Mouse (Mus musculus) erythroblast, embryonic 14.5 days (primary cell): ENCODE data around the gene Samd7. TPM values are rescaled to one million over a fixed set of nuclear protein-coding genes. Genes with fewer than 3 reads are reported as not detected.

ENCODE experiments used
- H3K27me3 ChIP-seq: 2 replicates; pipeline ENCODE4 v1.6.1; 2012; ENCODE audit warnings: inconsistent platforms; ENCODE audit not compliant: control insufficient read depth
- H3K36me3 ChIP-seq: 2 replicates; pipeline ENCODE4 v1.6.1; 2012; ENCODE audit warnings: mild to moderate bottlenecking, inconsistent platforms; ENCODE audit not compliant: control insufficient read depth
- H3K4me1 ChIP-seq: 2 replicates; pipeline ENCODE4 v1.6.1; 2012; ENCODE audit warnings: inconsistent platforms; ENCODE audit not compliant: control insufficient read depth
- H3K4me3 ChIP-seq: replicated peaks from 2 replicates; pipeline ENCODE3; 2012; ENCODE audit warnings: moderate library complexity, mild to moderate bottlenecking, inconsistent platforms
- H3K9me3 ChIP-seq: 2 replicates; pipeline ENCODE4 v1.6.1; 2012; ENCODE audit warnings: low read length, inconsistent platforms, mixed read lengths; ENCODE audit not compliant: control insufficient read depth
- GATA1 ChIP-seq: IDR thresholded peaks from 2 replicates; pipeline ENCODE4 v1.6.1; 2012; ENCODE audit warnings: low read length, inconsistent platforms, mixed read lengths
- TAL1 ChIP-seq: IDR thresholded peaks from 3 replicates; pipeline ENCODE4 v1.6.1; 2012; ENCODE audit warnings: low read length, inconsistent platforms, mixed read lengths
- polyA plus RNA-seq: library from polyadenylated mRNA; stranded (reverse); fragments of >175 nt; gene quantifications from 2 replicates; pipeline ENCODE4 v1.2.3, GENCODE M21; 2012

Samd7 gene
- polyA plus RNA-seq, 1 experiment, result not detected

- no peaks in the 10 kb centered on the region for H3K9me3 ChIP-seq
- no peak overlapping the region for H3K4me3 ChIP-seq
- TF ChIP-seq GATA1 (no peak), TAL1 (no peak)
- H3K27me3 ChIP-seq, result peaks cover 2% of the 10 kb centered on the region; the same call in 1 of the 2 replicates
- no peaks in the 10 kb centered on the region for H3K36me3 ChIP-seq
- no peaks in the 10 kb centered on the region; the same call in 1 of the 2 replicates for H3K4me1 ChIP-seq
These were observed 4.8 kb upstream of the Samd7 start for GRCm38 (mm10) chr3:30741306-30741705.

DNA sequence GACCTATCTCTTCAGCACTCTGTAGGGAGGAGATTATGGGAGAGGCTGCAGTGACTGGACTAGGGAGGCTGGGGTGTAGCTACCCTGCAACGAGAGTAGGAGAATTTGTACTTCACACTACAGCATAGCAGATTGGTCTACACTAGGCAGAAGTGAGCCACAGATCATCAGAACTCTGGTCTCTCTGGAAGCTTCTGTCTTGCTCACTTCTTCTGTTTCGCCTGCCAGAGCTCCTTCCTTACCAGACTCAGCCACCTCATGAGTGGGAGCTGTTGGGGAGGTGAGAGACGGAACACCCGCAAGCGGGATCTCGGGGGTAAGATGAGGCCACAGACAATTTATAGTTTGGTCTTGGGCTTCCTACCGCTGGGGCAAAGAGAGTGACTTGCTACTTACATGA, 3.2 kb upstream of the Samd7 start:
- H3K36me3 ChIP-seq, result no peaks in the 10 kb centered on the region
- no peaks in the 10 kb centered on the region for H3K9me3 ChIP-seq
- peaks cover 6% of the 10 kb centered on the region for H3K27me3 ChIP-seq
- no peaks in the 10 kb centered on the region; the same call in 1 of the 2 replicates for H3K4me1 ChIP-seq
- no peak overlapping the region for H3K4me3 ChIP-seq
- no peak for TF ChIP-seq GATA1
- TF ChIP-seq TAL1, result no peak

- no peaks in the 10 kb centered on the region for H3K36me3 ChIP-seq
- TF ChIP-seq GATA1 (no peak), TAL1 (no peak)
- peaks cover 6% of the 10 kb centered on the region for H3K27me3 ChIP-seq
- no peaks in the 10 kb centered on the region for H3K4me1 ChIP-seq
- H3K9me3 ChIP-seq, result no peaks in the 10 kb centered on the region
- H3K4me3 ChIP-seq, result no peak overlapping the region
These were observed 2.2 kb downstream of the Samd7 start for GRCm38 (mm10) chr3:30748316-30748715.

DNA sequence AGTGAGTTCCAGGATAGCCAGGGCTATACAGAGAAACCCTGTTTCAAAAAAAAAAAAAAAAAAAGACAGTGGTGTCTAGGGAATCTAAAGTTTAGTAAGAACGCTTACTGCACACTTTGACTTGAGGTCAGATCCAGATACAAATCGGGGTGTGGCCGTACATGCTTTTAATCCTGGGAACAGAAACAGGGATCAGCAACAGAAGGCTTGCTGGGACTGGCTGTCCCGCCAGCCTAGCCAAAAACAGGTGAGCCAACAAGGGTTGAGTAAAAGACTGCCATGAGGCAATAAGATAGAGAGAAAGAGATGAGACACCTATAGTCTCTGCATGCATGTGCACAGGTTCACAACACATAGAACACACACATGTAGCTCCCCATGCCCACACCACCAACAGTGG, 8.6 kb downstream of the Samd7 start:
- Histone ChIP-seq H3K36me3 (no peaks in the 10 kb centered on the region), H3K27me3 (peaks cover 19% of the 10 kb centered on the region), H3K4me1 (no peaks in the 10 kb centered on the region), H3K4me3 (no peak overlapping the region), H3K9me3 (no peaks in the 10 kb centered on the region)
- TF ChIP-seq TAL1 (no peak), GATA1 (no peak)

DNA sequence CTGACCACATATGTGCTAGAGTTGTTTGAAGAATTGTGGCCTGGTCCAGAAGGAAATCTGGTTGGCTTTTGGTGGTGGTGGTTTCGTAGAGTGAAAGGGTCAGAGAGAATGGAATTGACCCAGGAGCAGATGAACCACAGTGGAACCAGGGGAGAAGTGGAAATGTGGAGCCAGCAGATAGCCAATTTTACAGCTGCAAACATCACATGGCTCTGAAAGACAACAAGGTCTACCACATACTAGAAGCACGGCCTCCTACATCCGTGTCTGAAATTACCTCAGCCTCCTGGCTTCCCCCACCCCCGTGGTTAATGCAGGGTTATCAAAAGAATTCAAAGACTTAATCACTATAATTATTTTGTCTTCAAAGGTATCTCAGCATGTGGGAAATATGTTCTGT, 18.8 kb downstream of the Samd7 start:
- Histone ChIP-seq H3K4me3 (peak overlapping the region; percentile 65), H3K9me3 (no peaks in the 10 kb centered on the region), H3K4me1 (peaks cover 70% of the 10 kb centered on the region), H3K27me3 (peaks cover 7% of the 10 kb centered on the region), H3K36me3 (peaks cover 2% of the 10 kb centered on the region; the same call in 1 of the 2 replicates)
- TF ChIP-seq GATA1, result no peak
- TF ChIP-seq TAL1, result peak; percentile 28; the same call in 1 of the 3 replicates

GRCm38 (mm10) chr3:30765311-30766027, 19.4 kb downstream of the Samd7 start:
- Histone ChIP-seq H3K36me3 (peaks cover 2% of the 10 kb centered on the region; the same call in 1 of the 2 replicates), H3K27me3 (peaks cover 9% of the 10 kb centered on the region)
- TF ChIP-seq TAL1 (peak; percentile 97), GATA1 (peak; percentile 97)

DNA sequence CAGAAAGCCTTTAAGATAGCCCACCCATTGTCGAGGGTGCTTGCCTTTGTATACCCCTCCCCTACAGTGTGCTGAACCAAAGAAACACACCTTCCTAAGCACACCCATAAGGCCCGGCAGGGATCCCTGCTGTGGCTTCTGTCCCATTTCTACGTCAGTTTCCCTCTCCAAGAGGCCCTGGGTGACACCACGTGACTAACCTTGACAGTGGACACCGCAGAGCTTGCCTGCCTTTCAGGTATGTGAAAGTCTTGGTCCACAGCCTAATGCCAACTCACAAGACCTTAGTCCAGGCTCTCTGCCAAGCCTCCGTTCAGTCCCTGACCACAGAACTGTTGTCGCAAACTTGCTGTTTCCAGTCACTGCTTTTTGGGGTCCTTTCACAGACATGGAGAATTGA, 20.1 kb downstream of the Samd7 start:
- peaks cover 65% of the 10 kb centered on the region for H3K4me1 ChIP-seq
- peaks cover 2% of the 10 kb centered on the region; the same call in 1 of the 2 replicates for H3K36me3 ChIP-seq
- TF ChIP-seq GATA1 (no peak), TAL1 (no peak)
- H3K27me3 ChIP-seq, result peaks cover 7% of the 10 kb centered on the region
- no peaks in the 10 kb centered on the region for H3K9me3 ChIP-seq
- peak overlapping the region; percentile 65 for H3K4me3 ChIP-seq

More at GRCm38 (mm10) chr3:30765311-30766027, 19.4 kb downstream of the Samd7 start:
- Histone ChIP-seq H3K9me3 (no peaks in the 10 kb centered on the region), H3K4me1 (peaks cover 68% of the 10 kb centered on the region), H3K4me3 (peak overlapping the region; percentile 65)

GRCm38 (mm10) chr3:30767271-30767670, 21.2 kb downstream of the Samd7 start:
- peaks cover 5% of the 10 kb centered on the region for H3K27me3 ChIP-seq
- H3K36me3 ChIP-seq, result peaks cover 2% of the 10 kb centered on the region; the same call in 1 of the 2 replicates
- H3K4me3 ChIP-seq, result no peak overlapping the region
- TF ChIP-seq GATA1 (no peak), TAL1 (no peak)
- peaks cover 63% of the 10 kb centered on the region for H3K4me1 ChIP-seq
- no peaks in the 10 kb centered on the region for H3K9me3 ChIP-seq

DNA sequence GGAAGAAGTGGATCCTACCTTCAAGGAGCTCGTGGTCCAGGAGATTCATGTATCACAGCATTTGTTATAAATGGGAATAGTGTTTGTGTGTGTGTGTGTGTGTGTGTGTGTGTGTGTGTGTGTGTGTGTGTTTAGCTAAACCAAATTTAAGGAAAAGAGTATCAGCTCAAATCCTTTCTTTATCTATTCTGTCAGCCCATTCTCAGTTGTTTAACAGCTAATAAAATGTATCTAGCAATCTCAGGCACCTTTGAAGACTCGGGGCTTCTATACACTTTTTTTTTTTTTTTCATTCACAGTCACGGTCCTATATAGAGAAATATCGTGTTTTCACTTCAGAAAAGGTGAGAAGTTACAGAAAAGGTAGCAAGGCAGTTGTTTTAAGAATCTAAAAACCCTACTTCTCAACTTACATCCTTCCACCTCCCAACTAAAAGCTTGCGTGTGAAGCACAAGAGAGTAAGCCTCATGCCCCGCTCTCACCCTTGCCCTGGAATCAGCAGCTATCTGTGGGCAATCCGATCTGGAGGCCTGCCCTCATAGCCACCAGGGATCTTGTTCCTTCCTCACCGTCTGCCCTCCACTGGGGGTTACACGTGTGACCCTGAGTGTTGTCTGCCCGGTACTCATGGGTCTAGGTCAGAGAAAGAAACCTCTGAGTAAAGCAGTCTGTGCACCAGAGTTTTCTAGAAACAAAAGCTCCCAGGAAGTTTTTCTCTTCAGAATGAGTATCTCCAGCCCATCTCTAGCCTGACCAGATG, 23.8 kb downstream of the Samd7 start:
- TF ChIP-seq GATA1, result no peak
- TF ChIP-seq TAL1, result no peak
- H3K4me1 ChIP-seq, result peaks cover 41% of the 10 kb centered on the region
- H3K4me3 ChIP-seq, result no peak overlapping the region

More for the DNA sequence above, 23.8 kb downstream of the Samd7 start:
- H3K36me3 ChIP-seq, result no peaks in the 10 kb centered on the region; the same call in 1 of the 2 replicates
- peaks cover 17% of the 10 kb centered on the region for H3K27me3 ChIP-seq
- H3K9me3 ChIP-seq, result no peaks in the 10 kb centered on the region
